Mouse (Mus musculus): ENCODE measurements at regions not wholly inside any gene's neighbourhood (a gene's known extent, or its start where the extent isn't known, plus 50 kb on each side); places are given as distances from the start of the nearest gene placed in this dataset.
"Not testable (repeated sequence)": the region's sequence is repeated elsewhere in the genome, so short reads cannot be mapped to it uniquely, and the experiment has no call there.

DNA sequence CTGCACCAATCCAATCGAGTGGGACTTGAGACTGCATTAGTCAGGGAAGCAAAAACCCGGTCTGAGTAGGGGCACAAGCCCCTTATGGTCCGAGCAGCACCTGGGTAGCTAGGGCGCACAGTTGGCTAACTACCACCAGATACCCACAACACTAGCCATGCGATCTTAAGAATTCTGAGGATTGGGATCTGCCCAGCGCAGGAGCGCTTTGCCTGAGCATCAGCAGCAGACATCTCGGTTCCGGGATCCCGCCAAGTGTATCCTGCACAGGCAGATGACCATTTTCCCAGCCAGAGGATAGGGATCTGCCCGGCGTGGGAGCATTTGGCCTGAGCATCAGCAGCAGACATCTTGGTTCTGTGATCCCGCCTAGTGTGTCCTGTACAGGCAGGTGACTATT is 61.7 kb downstream of the Gm7951 start:
- in situ Hi-C loops (cut with MboI; ENCODE audit: low sequenced_read_pairs in 2 of 2, unreplicated experiment in 2 of 2); H3K4me1 ChIP-seq (ENCODE audit: control insufficient read depth in 2 of 2, insufficient read depth in 2 of 2, low read length in 2 of 2, poor library complexity in 1 of 2); H3K9ac ChIP-seq (ENCODE audit: insufficient read depth, low read depth, low read length, poor library complexity, severe bottlenecking); H3K36me3 ChIP-seq (ENCODE audit: control insufficient read depth, insufficient read depth, low read length, poor library complexity, severe bottlenecking); H3K27ac ChIP-seq (ENCODE audit: insufficient read depth, low read depth, low read length, poor library complexity, severe bottlenecking); H3K9me3 ChIP-seq (ENCODE audit: control insufficient read depth, insufficient read depth, low read depth, low read length); DNase-seq (ENCODE audit: low read depth, low spot score): not testable (repeated sequence)
- H3K4me3 ChIP-seq (ENCODE audit: insufficient read depth in 1 of 2, low read depth in 1 of 2, low read length in 2 of 2, poor library complexity in 1 of 2, severe bottlenecking in 1 of 2), result peak overlapping the region; percentile 30 to 46; a peak in 2 of 4 replicates
